Mouse (Mus musculus) bone marrow, adult 2 months (tissue): Measurements from ENCODE around the gene Fmnl2.

ENCODE experiments used
- CTCF ChIP-seq: fragments of 200-500 bp; IDR thresholded peaks from 2 replicates; pipeline ENCODE4 v1.5.1; 2011; ENCODE audit warnings: low read length, control low read depth; ENCODE audit not compliant: control insufficient read depth, insufficient read depth
- POLR2A ChIP-seq: fragments of 200-500 bp; IDR thresholded peaks from 2 replicates; pipeline ENCODE4 v1.6.1; 2011; ENCODE audit warnings: low read depth, mild to moderate bottlenecking, control low read depth, low read length, borderline replicate concordance; ENCODE audit not compliant: control insufficient read depth

- TF ChIP-seq POLR2A (no peak), CTCF (no peak)
Measured at GRCm38 (mm10) chr2:53082501-53082900, 224.8 kb downstream of the Fmnl2 start.
